In genomic region chr7:65742857-65743256, GRCm38 (mm10) we compare ENCODE assay signal across 35 mouse cellular contexts.
"Had no signal": no experiment of that assay in that cellular context is flagged by ENCODE, and none has a peak within 500 bp of the region (broad histone marks: within the 10 kb centered on the region; RNA-seq: fewer than 3 reads in every experiment).

No protein-coding gene starts in this region.

- H3K27me3 ChIP-seq: heart, embryonic 12.5 days; heart, embryonic 13.5 days; heart, embryonic 15.5 days; hindbrain, embryonic 12.5 days; hindbrain, embryonic 13.5 days; hindbrain, embryonic 15.5 days; intestine, embryonic 15.5 days; kidney, embryonic 15.5 days had no signal

- H3K4me3 ChIP-seq: heart, adult 2 months; heart, embryonic 10.5 days; heart, embryonic 12.5 days; heart, embryonic 13.5 days; heart, embryonic 15.5 days; hindbrain, embryonic 10.5 days; hindbrain, embryonic 12.5 days; hindbrain, embryonic 13.5 days; hindbrain, embryonic 15.5 days; intestine, embryonic 15.5 days; kidney, embryonic 15.5 days; layer of hippocampus, adult 2 months had no signal

- ATAC-seq: hindbrain, embryonic 16.5 days; hindbrain, postnatal 0 days; inflammation-experienced regulatory T-cells, adult 6 months; intestine, embryonic 15.5 days; intestine, embryonic 16.5 days; intestine, postnatal 0 days had no signal

- H3K36me3 ChIP-seq: heart, embryonic 10.5 days; heart, embryonic 12.5 days; heart, embryonic 13.5 days; heart, embryonic 15.5 days; hindbrain, embryonic 10.5 days; hindbrain, embryonic 12.5 days; hindbrain, embryonic 13.5 days; hindbrain, embryonic 15.5 days; intestine, embryonic 15.5 days; kidney, embryonic 15.5 days had no signal

- H3K9ac ChIP-seq: heart, embryonic 12.5 days; heart, embryonic 13.5 days; heart, embryonic 15.5 days; hindbrain, embryonic 12.5 days; hindbrain, embryonic 13.5 days; hindbrain, embryonic 14.5 days; hindbrain, embryonic 15.5 days; intestine, embryonic 15.5 days; kidney, embryonic 15.5 days had no signal

- H3K9me3 ChIP-seq: heart, embryonic 15.5 days; hindbrain, embryonic 15.5 days; intestine, embryonic 15.5 days; kidney, embryonic 15.5 days had no signal

- H3K27ac ChIP-seq: heart, adult 2 months; heart, embryonic 10.5 days; heart, embryonic 13.5 days; heart, embryonic 15.5 days; hindbrain, embryonic 10.5 days; hindbrain, embryonic 12.5 days; hindbrain, embryonic 13.5 days; hindbrain, embryonic 14.5 days; hindbrain, embryonic 15.5 days; hindbrain, postnatal 0 days; intestine, embryonic 15.5 days; kidney, embryonic 15.5 days; kidney, postnatal 0 days; layer of hippocampus, adult 2 months had no signal

- H3K4me2 ChIP-seq: heart, embryonic 12.5 days; heart, embryonic 13.5 days; heart, embryonic 15.5 days; hindbrain, embryonic 12.5 days; hindbrain, embryonic 13.5 days; hindbrain, embryonic 14.5 days; hindbrain, embryonic 15.5 days; intestine, embryonic 15.5 days; kidney, embryonic 15.5 days had no signal

- H3K4me1 ChIP-seq: heart, embryonic 10.5 days; heart, embryonic 12.5 days; heart, embryonic 13.5 days; heart, embryonic 15.5 days; hindbrain, embryonic 10.5 days; hindbrain, embryonic 12.5 days; hindbrain, embryonic 13.5 days; hindbrain, embryonic 15.5 days; kidney, embryonic 15.5 days had no signal

- DNase-seq: heart, adult 2 months; heart, postnatal 10 days; heart, postnatal 14 days; heart, postnatal 36 days; heart, postnatal 4 days; kidney, adult 11 months; kidney, adult 18-20 months; kidney, adult 2 months; kidney, adult 8-10 months; kidney, adult 9 months; kidney, postnatal 10 days; kidney, postnatal 14 days; kidney, postnatal 25 days; kidney, postnatal 36 days; kidney, postnatal 4 days; layer of hippocampus, adult 9-11 months; layer of hippocampus, postnatal 36 days had no signal
